Mouse (Mus musculus): ENCODE results near the gene Morc2a.

GRCm38 (mm10) chr11:3648305-3648963 lies 557 bp upstream of the Morc2a start:
- TF ChIP-seq GATA1 (IDR thresholded peaks at IDR 0.05; ENCODE audit: low read length) (no peak), TAL1 (IDR thresholded peaks at IDR 0.05; ENCODE audit: low read length) (no peak)

Data from erythroblast, embryonic 14.5 days (primary cell).